Mouse (Mus musculus) erythroblast, embryonic 14.5 days (primary cell): Measurements from ENCODE around the gene Pum3. TPM values are rescaled to one million over a fixed set of nuclear protein-coding genes. Genes with fewer than 3 reads are reported as not detected.

Experiments used
- H3K27me3 ChIP-seq: 2 replicates; pipeline ENCODE4 v1.6.1; 2012; ENCODE audit warnings: inconsistent platforms; ENCODE audit not compliant: control insufficient read depth
- H3K36me3 ChIP-seq: 2 replicates; pipeline ENCODE4 v1.6.1; 2012; ENCODE audit warnings: mild to moderate bottlenecking, inconsistent platforms; ENCODE audit not compliant: control insufficient read depth
- H3K4me1 ChIP-seq: 2 replicates; pipeline ENCODE4 v1.6.1; 2012; ENCODE audit warnings: inconsistent platforms; ENCODE audit not compliant: control insufficient read depth
- H3K4me3 ChIP-seq: replicated peaks from 2 replicates; pipeline ENCODE3; 2012; ENCODE audit warnings: moderate library complexity, mild to moderate bottlenecking, inconsistent platforms
- H3K9me3 ChIP-seq: 2 replicates; pipeline ENCODE4 v1.6.1; 2012; ENCODE audit warnings: low read length, inconsistent platforms, mixed read lengths; ENCODE audit not compliant: control insufficient read depth
- GATA1 ChIP-seq: IDR thresholded peaks from 2 replicates; pipeline ENCODE4 v1.6.1; 2012; ENCODE audit warnings: low read length, inconsistent platforms, mixed read lengths
- TAL1 ChIP-seq: IDR thresholded peaks from 3 replicates; pipeline ENCODE4 v1.6.1; 2012; ENCODE audit warnings: low read length, inconsistent platforms, mixed read lengths
- polyA plus RNA-seq: library from polyadenylated mRNA; stranded (reverse); fragments of >175 nt; gene quantifications from 2 replicates; pipeline ENCODE4 v1.2.3, GENCODE M21; 2012

Pum3 gene
- polyA plus RNA-seq, 1 experiment, result 1.9 TPM

- Histone ChIP-seq H3K36me3 (no peaks in the 10 kb centered on the region), H3K9me3 (peaks cover 2% of the 10 kb centered on the region; the same call in 1 of the 2 replicates), H3K27me3 (no peaks in the 10 kb centered on the region), H3K4me1 (no peaks in the 10 kb centered on the region), H3K4me3 (no peak overlapping the region)
- TF ChIP-seq GATA1 (no peak), TAL1 (no peak)
Observed at GRCm38 (mm10) chr19:27351700-27352099, 77.9 kb downstream of the Pum3 start.

- Histone ChIP-seq H3K36me3 (no peaks in the 10 kb centered on the region), H3K4me3 (no peak overlapping the region), H3K9me3 (peaks cover 4% of the 10 kb centered on the region; the same call in 1 of the 2 replicates), H3K4me1 (no peaks in the 10 kb centered on the region), H3K27me3 (no peaks in the 10 kb centered on the region)
- no peak for TF ChIP-seq TAL1
- TF ChIP-seq GATA1, result no peak
Observed at GRCm38 (mm10) chr19:27346501-27346900, 83.1 kb downstream of the Pum3 start.

Other genes starting within 250 kb of the Pum3 start
- not detected in 2 replicates for gene Vldlr, start 213.3 kb downstream of the Pum3 start, polyA plus RNA-seq
- gene Kcnv2, start 107.2 kb downstream of the Pum3 start, polyA plus RNA-seq, result not detected in 2 replicates